Mouse (Mus musculus): Measurements from ENCODE around the gene Mast3.
A peak's percentile ranks its signal among the peaks of the same experiment; 100 is the strongest.

The Mast3 gene

GRCm38 (mm10) chr8:70804481-70805206 lies at the start of gene Mast3:
Gene Mast3, minus strand, starts transcription at chr8:70805054.
- DNase-seq = peak; percentile 94

DNA sequence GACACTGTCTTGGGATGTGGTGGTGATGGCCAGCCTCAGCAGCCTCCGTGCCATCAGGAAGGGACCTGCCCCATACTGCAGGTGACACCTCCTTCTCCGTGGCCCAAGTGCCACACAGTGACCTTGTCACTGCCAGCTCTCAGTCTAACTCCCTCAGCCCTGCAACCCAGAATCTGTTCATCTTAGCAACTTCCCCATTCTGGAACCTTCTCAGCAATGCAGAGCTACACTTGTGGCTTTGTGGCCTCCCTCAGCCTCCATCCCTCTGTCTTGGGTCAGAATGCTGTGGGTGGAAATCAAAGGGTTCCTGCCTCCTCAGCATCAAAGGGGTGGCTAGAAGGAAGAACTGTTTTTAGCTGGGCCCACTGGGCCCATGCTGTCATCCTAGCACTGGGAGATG lies 49.0 kb upstream of the Mast3 start:
- no peak for DNase-seq

DNA sequence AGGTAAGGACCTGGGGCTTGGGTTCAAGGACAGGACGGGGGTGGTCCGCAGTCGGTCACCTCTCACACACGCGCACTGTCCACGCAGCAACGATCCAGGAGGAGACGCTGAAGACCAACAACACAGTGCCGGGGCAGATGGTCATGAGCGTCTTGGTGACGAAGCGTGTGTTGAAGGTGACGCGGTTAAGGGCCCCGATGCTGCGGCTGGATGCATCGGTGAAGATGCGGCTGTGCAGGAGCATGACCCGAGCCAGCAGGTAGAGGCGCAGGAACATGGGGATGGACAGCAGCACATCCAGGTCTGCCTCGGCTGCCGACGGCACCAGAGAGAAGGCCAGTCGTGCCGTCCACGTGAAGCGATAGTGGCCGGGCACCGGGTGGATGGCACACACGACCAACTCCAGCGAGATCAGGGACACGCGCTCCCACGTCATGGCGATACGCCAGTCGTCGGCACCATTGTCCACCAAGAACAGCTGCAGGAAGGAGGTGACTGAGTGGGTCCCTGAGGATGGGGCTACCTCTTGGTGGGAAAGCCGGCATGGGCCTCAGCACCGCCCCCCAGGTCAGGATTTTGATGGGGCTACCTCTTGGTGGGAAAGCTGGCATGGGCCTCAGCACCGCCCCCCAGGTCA lies 47.9 kb upstream of the Mast3 start:
- DNase-seq = peak; percentile 4

- no peak for DNase-seq
These were observed 47.0 kb upstream of the Mast3 start for GRCm38 (mm10) chr8:70851837-70852236.

DNA sequence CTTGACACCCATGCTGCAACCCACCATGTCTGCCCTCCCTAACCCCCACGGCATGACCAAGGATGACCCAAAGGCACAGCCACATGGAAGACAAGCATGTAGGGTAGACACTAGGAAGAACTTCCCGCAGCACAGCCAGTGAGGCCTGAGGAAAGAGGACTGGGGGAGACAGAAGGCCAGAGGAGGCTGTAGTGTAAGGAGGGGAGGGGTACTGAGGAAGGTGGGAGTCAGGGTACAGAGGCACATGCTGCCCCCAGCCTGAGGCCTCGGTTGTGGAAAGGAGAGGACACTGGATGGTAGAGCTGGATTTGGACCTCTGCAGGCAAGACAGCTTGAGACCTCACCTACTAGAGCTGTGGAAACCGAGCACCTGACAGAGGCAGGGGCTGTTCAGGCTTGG lies 46.1 kb upstream of the Mast3 start:
- no peak for DNase-seq

DNA sequence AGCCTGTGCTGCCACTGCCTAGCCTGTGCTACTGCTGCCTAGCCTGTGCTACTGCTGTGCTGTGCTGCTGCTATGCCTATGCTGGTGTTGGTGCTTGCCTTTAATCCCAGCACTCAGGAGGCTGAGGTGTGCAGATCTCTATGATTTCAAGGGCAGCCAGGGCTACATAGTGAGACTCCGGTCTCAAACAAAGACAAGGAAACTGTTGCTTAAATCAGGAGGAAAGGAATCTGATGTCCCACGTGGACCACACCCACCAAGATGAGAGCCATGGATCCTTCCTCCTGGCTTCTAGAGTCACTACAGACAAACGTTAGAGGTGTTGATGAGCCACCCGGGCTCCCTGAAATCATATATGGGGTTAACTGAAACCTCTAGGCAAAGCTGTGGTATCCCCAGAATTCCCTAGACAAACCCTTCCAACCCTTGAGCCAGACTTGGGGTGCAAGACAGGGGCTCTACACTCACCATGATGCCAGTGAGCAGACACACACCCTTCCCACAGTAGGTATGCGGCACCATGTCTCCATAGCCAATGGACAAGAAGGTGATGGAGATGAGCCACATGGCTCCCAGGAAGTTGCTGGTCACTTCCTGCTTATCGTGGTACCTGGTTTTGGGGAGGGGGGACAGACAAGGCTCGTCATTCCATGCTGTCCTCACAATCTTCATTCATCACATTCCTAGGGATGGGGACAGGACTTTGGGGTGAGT lies 45.4 kb upstream of the Mast3 start:
- no peak for DNase-seq

GRCm38 (mm10) chr8:70849333-70849990 lies 44.6 kb upstream of the Mast3 start:
- DNase-seq = no peak

DNA sequence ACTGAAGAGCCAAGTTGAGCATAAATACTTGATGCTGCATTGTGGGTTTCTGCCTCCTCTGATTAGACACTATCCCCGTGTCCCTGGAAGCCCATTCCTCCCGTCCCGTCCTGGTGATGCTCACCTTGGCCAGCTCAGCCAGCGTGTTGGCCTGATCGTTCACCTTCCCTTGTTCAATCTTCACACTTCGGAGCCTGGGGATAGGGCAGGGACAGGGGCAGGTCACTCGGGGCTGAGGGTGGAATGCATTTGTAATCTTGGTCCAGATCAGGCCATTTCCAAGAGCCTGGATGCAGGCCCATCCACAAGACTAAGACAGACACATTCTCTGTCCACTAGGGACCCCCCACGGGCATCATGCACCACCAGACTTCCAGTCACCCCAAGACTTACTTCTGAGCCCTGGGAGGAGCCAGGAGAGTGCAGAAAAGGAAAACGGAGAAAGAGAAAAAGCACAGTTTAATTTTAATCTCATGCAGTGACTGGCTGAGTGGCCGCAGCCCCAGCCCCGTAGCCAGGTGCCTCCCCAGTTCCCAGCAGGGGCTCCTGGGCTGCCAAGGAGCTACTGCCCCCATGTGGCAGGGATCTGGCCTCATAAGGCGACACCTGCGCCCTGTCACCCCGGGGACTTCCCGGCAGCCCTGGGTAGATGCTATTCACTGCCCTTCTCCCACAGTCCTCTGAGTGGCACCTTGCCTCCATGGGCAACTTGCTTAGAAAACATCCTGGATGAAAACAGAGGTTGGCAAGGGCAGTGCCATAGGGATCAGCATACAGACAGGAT lies 41.7 kb upstream of the Mast3 start:
- peak; percentile 64 for DNase-seq

- no peak for DNase-seq
These were observed 40.3 kb upstream of the Mast3 start for GRCm38 (mm10) chr8:70845108-70845507.

DNA sequence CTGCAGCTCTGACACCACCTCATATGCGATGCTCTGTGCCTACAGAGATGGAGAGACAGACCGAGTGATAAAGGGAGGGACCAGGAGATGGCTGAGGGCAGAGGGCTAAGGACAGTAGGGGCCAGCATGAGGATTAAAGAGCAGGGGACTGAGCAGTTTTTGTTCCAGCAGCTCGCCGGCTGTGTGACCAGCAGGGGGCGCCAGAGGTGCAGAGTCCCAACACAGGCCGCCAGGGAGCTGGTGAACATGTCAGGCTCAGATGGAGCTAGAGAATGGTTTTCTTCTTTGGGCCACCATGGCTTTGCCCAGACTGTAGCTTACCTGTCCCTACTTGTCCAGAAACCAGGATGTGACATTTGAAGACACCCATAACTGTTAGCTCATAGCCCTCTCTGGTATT lies 39.7 kb upstream of the Mast3 start:
- peak; percentile 96 for DNase-seq

- DNase-seq = no peak
These were observed 39.1 kb upstream of the Mast3 start for GRCm38 (mm10) chr8:70843941-70844340.

- DNase-seq = peak; percentile 87
These were observed 38.4 kb upstream of the Mast3 start for GRCm38 (mm10) chr8:70843214-70843773.

DNA sequence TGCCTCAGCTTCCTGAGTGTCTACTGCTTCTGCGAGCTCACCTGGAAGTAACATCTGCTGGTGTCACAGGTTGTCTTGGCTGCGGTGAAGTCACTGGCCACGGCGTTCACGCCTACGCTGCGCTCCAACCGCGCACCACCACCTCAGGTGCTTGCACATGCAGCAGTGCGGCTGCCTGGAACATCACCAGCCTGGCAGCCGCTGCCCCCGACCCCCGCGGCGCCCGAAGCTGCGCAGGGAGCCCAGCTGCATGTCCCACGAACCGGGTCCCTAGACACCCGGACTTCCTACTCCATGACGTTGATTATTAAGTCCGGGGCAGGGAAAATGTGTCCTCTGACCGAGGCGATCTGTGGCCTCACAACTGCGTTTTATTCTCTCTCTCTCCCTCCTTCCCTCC lies 37.6 kb upstream of the Mast3 start:
- DNase-seq = no peak

- DNase-seq = peak; percentile 94
These were observed 36.6 kb upstream of the Mast3 start for GRCm38 (mm10) chr8:70841147-70842072.

GRCm38 (mm10) chr8:70840590-70840989 lies 35.7 kb upstream of the Mast3 start:
- DNase-seq = peak; percentile 54

GRCm38 (mm10) chr8:70839408-70840351 lies 34.8 kb upstream of the Mast3 start, which contains the start of gene Arrdc2:
Gene Arrdc2, minus strand, starts transcription at chr8:70839720.
- peak; percentile 100 for DNase-seq

- DNase-seq = peak; percentile 47
These were observed 34.0 kb upstream of the Mast3 start for GRCm38 (mm10) chr8:70838654-70839407.

DNA sequence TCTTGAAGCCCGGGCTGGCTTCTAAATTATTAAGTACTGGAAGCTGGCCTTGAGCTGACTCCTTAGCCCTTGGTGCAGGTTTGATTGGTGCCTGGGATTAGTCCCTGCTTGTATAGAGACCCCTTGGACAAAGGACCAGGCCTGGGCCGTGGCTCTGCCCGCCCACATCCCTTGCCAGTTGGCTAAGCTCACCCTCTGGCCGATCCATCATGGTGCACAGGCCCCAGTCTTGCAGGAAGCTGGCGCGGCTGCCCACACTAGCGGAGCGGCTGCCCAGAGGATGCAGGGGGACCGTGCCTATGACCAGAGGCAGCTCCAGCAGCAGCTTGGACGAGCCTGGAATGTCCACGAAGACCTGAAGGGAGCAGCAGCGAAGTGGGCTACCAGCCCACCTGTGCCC lies 31.8 kb upstream of the Mast3 start:
- DNase-seq = no peak

- no peak for DNase-seq
These were observed 29.2 kb upstream of the Mast3 start for GRCm38 (mm10) chr8:70834071-70834470.

All from liver (tissue).